Mouse (Mus musculus) heart, embryonic 14.5 days (tissue): ENCODE measurements around the gene Pros1. TPM values are rescaled to one million over a fixed set of nuclear protein-coding genes. Genes with fewer than 3 reads are reported as not detected.

Experiments
- ATAC-seq: fragments of 200-750 bp; cut with Nextera tagmentation; 2 replicates; pipeline ENCODE4 v1.8.0; 2017; ENCODE audit warnings: low read depth, moderate TSS enrichment; ENCODE audit not compliant: insufficient number of reproducible peaks, insufficient read depth, low FRiP score
- H3K27ac ChIP-seq, 2 experiments: fragments of 200-500 bp in 1 of 2; fragments of 300-500 bp in 1 of 2; sonication (generic) in 1 of 2; replicated peaks in 1 of 2; 2 replicates each; pipeline ENCODE4 v1.5.1; 2012 to 2014; ENCODE audit warnings: low read depth in 2 of 2, low read length in 2 of 2, control low read depth in 1 of 2, mild to moderate bottlenecking in 1 of 2, mixed read lengths in 1 of 2; ENCODE audit not compliant: control insufficient read depth in 1 of 2, insufficient read depth in 1 of 2
- H3K27me3 ChIP-seq: fragments of 300-500 bp; sonication (generic); 2 replicates; pipeline ENCODE4 v1.6.1; 2014; ENCODE audit warnings: mild to moderate bottlenecking, low read length, control low read depth; ENCODE audit not compliant: control insufficient read depth, insufficient read depth
- H3K36me3 ChIP-seq: fragments of 300-500 bp; sonication (generic); 2 replicates; pipeline ENCODE4 v1.6.1; 2014; ENCODE audit warnings: mild to moderate bottlenecking, control low read depth, low read length, mixed read lengths; ENCODE audit not compliant: control insufficient read depth, insufficient read depth
- H3K4me1 ChIP-seq, 2 experiments: fragments of 200-500 bp in 1 of 2; fragments of 300-500 bp in 1 of 2; sonication (generic) in 1 of 2; 2 replicates each; pipeline ENCODE4 v1.6.1; 2012 to 2014; ENCODE audit warnings: low read length in 2 of 2, control low read depth in 1 of 2, mixed read lengths in 1 of 2; ENCODE audit not compliant: control insufficient read depth in 2 of 2, insufficient read depth in 2 of 2
- H3K4me2 ChIP-seq: fragments of 300-500 bp; sonication (generic); 2 replicates; pipeline ENCODE4 v1.6.1; 2014; ENCODE audit warnings: mild to moderate bottlenecking, low read length
- H3K4me3 ChIP-seq, 2 experiments: fragments of 200-500 bp in 1 of 2; fragments of 300-500 bp in 1 of 2; sonication (generic) in 1 of 2; 2 replicates each; pipeline ENCODE4 v1.5.1; 2012 to 2014; ENCODE audit warnings: low read length in 2 of 2, mild to moderate bottlenecking in 2 of 2, control low read depth in 1 of 2, low read depth in 1 of 2, moderate library complexity in 1 of 2; ENCODE audit not compliant: control insufficient read depth in 1 of 2, insufficient read depth in 1 of 2
- H3K9ac ChIP-seq: fragments of 300-500 bp; sonication (generic); 2 replicates; pipeline ENCODE4 v1.6.1; 2014; ENCODE audit warnings: mild to moderate bottlenecking, low read length
- H3K9me3 ChIP-seq: fragments of 300-500 bp; sonication (generic); 2 replicates; pipeline ENCODE4 v1.6.1; 2016; ENCODE audit warnings: low read length, control low read depth; ENCODE audit not compliant: control insufficient read depth
- WGBS: fragments of 180-500 bp; shearing (Covaris S2); extraction: QIAGEN DNeasy Blood & Tissue Kit; methylation state at CpG from one replicate; pipeline ENCODE4 v1.1.7; 2014; 5-methylcytosine and 5-hydroxymethylcytosine counted together
- polyA plus RNA-seq: library from polyadenylated mRNA; unstranded; fragments of >200 nt; fragmentation: Nextera tagmentation; extraction: Ambion mirVana; gene quantifications from 2 replicates; pipeline ENCODE4 v1.2.1, GENCODE M21; 2014

The Pros1 gene
- polyA plus RNA-seq, 1 experiment from 2014 or later = 20.6 TPM

- no peak overlapping the region for H3K4me2 ChIP-seq
- H3K9ac ChIP-seq = no peak overlapping the region
- no peak for ATAC-seq
- H3K27ac ChIP-seq = no peak overlapping the region
- no peaks in the 10 kb centered on the region for H3K4me1 ChIP-seq
- no peaks in the 10 kb centered on the region for H3K36me3 ChIP-seq
- H3K27me3 ChIP-seq = no peaks in the 10 kb centered on the region
- 84% methylated on average over 3 of the region's 3 CpGs for WGBS
- H3K9me3 ChIP-seq = no peaks in the 10 kb centered on the region
- H3K4me3 ChIP-seq = no peak overlapping the region
Measured at GRCm38 (mm10) chr16:62852464-62853252, 1.4 kb upstream of the Pros1 start.

GRCm38 (mm10) chr16:62853611-62854126 is 438 bp upstream of the Pros1 start:
- H3K4me3 ChIP-seq = peak overlapping the region; percentile 65 to 78; a peak in 3 of 4 replicates
- H3K4me2 ChIP-seq = peak overlapping the region; percentile 95
- H3K9me3 ChIP-seq = no peaks in the 10 kb centered on the region
- peak overlapping the region in 1 of 2 experiments; percentile 64; a peak in 1 of 4 replicates for H3K27ac ChIP-seq
- no peaks in the 10 kb centered on the region for H3K27me3 ChIP-seq
- H3K4me1 ChIP-seq = no peaks in the 10 kb centered on the region
- H3K36me3 ChIP-seq = no peaks in the 10 kb centered on the region
- no peak for ATAC-seq
- WGBS = 11% methylated on average over 3 of the region's 3 CpGs
- peak overlapping the region; percentile 84 for H3K9ac ChIP-seq

GRCm38 (mm10) chr16:62855385-62855784 is 1.3 kb downstream of the Pros1 start:
- H3K4me2 ChIP-seq = peak overlapping the region; percentile 95
- peak overlapping the region in 1 of 2 experiments; percentile 65; a peak in 1 of 4 replicates for H3K4me3 ChIP-seq
- no peaks in the 10 kb centered on the region for H3K4me1 ChIP-seq
- H3K27ac ChIP-seq = no peak overlapping the region
- no peaks in the 10 kb centered on the region for H3K9me3 ChIP-seq
- H3K27me3 ChIP-seq = no peaks in the 10 kb centered on the region
- WGBS = 64% methylated on average over 6 of the region's 6 CpGs
- no peak for ATAC-seq
- H3K36me3 ChIP-seq = no peaks in the 10 kb centered on the region
- no peak overlapping the region for H3K9ac ChIP-seq

GRCm38 (mm10) chr16:62856273-62856672 is 2.2 kb downstream of the Pros1 start:
- WGBS = 89% methylated on average over 2 of the region's 2 CpGs
- Histone ChIP-seq H3K27me3 (no peaks in the 10 kb centered on the region), H3K36me3 (no peaks in the 10 kb centered on the region), H3K4me3 (no peak overlapping the region), H3K4me2 (no peak overlapping the region), H3K9ac (no peak overlapping the region), H3K4me1 (no peaks in the 10 kb centered on the region), H3K27ac (no peak overlapping the region), H3K9me3 (no peaks in the 10 kb centered on the region)
- ATAC-seq = no peak

GRCm38 (mm10) chr16:62857498-62857897 is 3.4 kb downstream of the Pros1 start:
- Histone ChIP-seq H3K36me3 (no peaks in the 10 kb centered on the region), H3K4me2 (no peak overlapping the region), H3K27ac (no peak overlapping the region), H3K27me3 (no peaks in the 10 kb centered on the region), H3K9ac (no peak overlapping the region), H3K4me3 (no peak overlapping the region), H3K4me1 (no peaks in the 10 kb centered on the region), H3K9me3 (no peaks in the 10 kb centered on the region)
- ATAC-seq = no peak
- WGBS = 92% methylated on average over 2 of the region's 2 CpGs

- WGBS = 87% methylated on average over 1 of the region's 1 CpGs
Measured at GRCm38 (mm10) chr16:62858018-62858417, 3.9 kb downstream of the Pros1 start.

GRCm38 (mm10) chr16:62860140-62860539 is 6.0 kb downstream of the Pros1 start:
- WGBS = 91% methylated on average over 1 of the region's 1 CpGs
- Histone ChIP-seq H3K36me3 (no peaks in the 10 kb centered on the region), H3K27ac (no peak overlapping the region), H3K4me2 (no peak overlapping the region), H3K4me3 (no peak overlapping the region), H3K9ac (no peak overlapping the region), H3K4me1 (no peaks in the 10 kb centered on the region), H3K27me3 (no peaks in the 10 kb centered on the region), H3K9me3 (no peaks in the 10 kb centered on the region)
- no peak for ATAC-seq

More at GRCm38 (mm10) chr16:62858018-62858417, 3.9 kb downstream of the Pros1 start:
- ATAC-seq = no peak
- H3K9me3 ChIP-seq = no peaks in the 10 kb centered on the region
- H3K27me3 ChIP-seq = no peaks in the 10 kb centered on the region
- no peaks in the 10 kb centered on the region for H3K4me1 ChIP-seq
- no peak overlapping the region for H3K4me3 ChIP-seq
- no peak overlapping the region for H3K4me2 ChIP-seq
- H3K36me3 ChIP-seq = no peaks in the 10 kb centered on the region
- no peak overlapping the region for H3K9ac ChIP-seq
- no peak overlapping the region for H3K27ac ChIP-seq
